Mouse (Mus musculus): Measurements from ENCODE around the gene Mamdc2. TPM values are rescaled to one million over a fixed set of nuclear protein-coding genes. Genes with fewer than 3 reads are reported as not detected.
A peak's percentile ranks its signal among the peaks of the same experiment; 100 is the strongest.
"Not testable (repeated sequence)": the region's sequence is repeated elsewhere in the genome, so short reads cannot be mapped to it uniquely, and the experiment has no call there.

Mamdc2 gene
- polyA plus RNA-seq (2016; fragmentation: Nextera tagmentation; extraction: Ambion mirVana): 1.3 and 2.1 TPM in 2 replicates

DNA sequence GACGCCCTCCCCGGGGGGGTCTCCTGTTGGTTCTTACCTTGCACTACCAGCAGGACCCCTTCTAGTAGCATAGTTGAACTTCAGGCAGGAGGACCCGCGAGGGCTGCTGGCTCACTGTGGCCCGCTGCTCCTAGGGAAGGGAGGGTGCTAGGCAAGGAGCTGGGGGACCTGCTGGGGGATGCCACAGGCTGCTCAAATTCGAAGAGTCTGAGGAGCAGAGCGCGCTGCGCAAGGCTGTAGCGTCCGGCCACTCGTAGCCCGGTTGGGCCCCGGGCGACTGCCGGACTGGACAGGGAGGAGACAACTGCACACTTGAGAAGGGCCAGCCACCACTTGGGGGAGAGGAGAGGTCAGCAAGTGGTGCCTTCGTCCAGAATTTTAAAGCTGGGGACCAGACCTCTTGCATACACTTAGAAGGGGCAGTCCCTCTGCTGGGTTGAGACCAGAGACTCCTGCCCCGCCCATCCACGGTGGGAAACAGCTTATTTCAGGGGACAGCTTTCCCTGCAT is at the start of gene Mamdc2:
Gene Mamdc2 (minus strand): TSS at position 455 of the 510 bp plus-strand sequence.
- no peak within 1 kb of the TSS for H3K27ac ChIP-seq
- under 1% methylated on average over 19 of the region's 19 CpGs for WGBS
- peaks cover 21% of the 10 kb centered on the region for H3K4me1 ChIP-seq
- ATAC-seq (ENCODE audit: low FRiP score): peak; percentile 70
- H3K36me3 ChIP-seq: no peaks in the 10 kb centered on the region
- H3K27me3 ChIP-seq: no peaks in the 10 kb centered on the region
- peak within 1 kb of the TSS; percentile 35 for H3K4me3 ChIP-seq
- H3K9ac ChIP-seq: peak within 1 kb of the TSS; percentile 42
- H3K9me3 ChIP-seq (replicated peaks): no peaks in the 10 kb centered on the region
- H3K4me2 ChIP-seq (replicated peaks): peak within 1 kb of the TSS; percentile 89

DNA sequence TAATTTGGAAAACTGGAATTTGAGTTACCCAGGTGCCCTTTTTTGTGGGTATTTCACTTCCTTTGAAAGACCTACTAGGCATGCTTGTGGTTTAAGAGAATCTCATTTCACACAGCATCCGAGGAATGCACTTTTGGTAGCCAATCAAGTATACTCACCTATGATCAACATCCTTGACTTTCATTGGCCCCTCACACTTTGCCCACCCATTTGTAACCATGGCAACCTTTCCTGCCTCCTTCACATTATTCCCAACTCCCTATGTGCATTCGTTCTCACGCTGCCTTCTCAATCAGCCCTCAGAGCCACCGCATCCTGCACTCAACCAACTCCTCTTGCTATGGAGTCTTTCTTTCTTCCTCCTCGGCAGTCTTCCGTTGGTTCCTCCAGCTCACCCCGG is 49.8 kb upstream of the Mamdc2 start:
- Histone ChIP-seq H3K4me2 (replicated peaks) (no peak overlapping the region), H3K4me3 (no peak overlapping the region), H3K9me3 (replicated peaks) (no peaks in the 10 kb centered on the region), H3K27ac (no peak overlapping the region), H3K4me1 (0 out of 2 replicates have a peak, but pooled peaks cover 3% of the 10 kb centered on the region), H3K36me3 (no peaks in the 10 kb centered on the region), H3K9ac (no peak overlapping the region), H3K27me3 (no peaks in the 10 kb centered on the region)
- WGBS: 84% methylated on average over 7 of the region's 7 CpGs
- no peak for ATAC-seq (ENCODE audit: low FRiP score)

DNA sequence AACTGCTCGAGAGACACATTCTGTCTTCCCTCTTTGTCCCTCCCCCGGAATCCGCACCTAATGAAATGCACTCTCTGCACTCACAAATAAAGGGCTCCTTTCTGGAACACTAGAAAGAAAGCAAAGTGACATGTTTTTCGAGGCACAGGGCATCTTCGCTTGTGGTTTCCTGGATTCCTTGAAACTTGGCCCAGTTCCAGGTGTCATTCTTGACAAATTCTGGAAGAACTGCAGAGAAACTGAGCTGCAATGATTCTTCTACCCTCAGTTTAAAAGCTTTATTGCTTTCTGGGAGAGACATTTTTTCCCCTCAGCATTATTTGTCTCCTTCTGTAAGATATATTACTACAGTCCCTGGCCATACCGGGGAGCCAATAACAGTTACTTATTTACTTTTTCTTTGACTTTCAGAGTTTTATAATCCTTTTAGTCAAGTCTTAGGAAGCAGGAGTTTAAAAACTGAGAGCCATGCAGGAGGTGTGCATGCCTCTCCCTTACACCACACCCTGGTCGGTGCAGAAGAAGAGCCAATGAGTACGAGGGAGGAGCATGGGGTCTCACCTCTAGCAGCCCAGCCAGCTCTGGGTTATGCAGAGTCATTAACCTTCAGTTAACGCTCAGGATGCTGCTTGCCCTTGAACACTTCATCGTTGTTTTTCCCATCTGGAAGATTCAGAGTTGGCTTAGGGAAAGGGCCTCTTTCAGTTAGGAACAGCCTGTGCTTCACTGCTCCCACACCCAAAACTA is 49.1 kb upstream of the Mamdc2 start:
- Histone ChIP-seq H3K9me3 (replicated peaks) (no peaks in the 10 kb centered on the region), H3K9ac (no peak overlapping the region), H3K4me2 (replicated peaks) (no peak overlapping the region), H3K4me3 (no peak overlapping the region), H3K36me3 (no peaks in the 10 kb centered on the region), H3K27ac (no peak overlapping the region), H3K27me3 (no peaks in the 10 kb centered on the region), H3K4me1 (0 out of 2 replicates have a peak, but pooled peaks cover 3% of the 10 kb centered on the region)
- 69% methylated on average over 10 of the region's 10 CpGs for WGBS
- no peak for ATAC-seq (ENCODE audit: low FRiP score)

DNA sequence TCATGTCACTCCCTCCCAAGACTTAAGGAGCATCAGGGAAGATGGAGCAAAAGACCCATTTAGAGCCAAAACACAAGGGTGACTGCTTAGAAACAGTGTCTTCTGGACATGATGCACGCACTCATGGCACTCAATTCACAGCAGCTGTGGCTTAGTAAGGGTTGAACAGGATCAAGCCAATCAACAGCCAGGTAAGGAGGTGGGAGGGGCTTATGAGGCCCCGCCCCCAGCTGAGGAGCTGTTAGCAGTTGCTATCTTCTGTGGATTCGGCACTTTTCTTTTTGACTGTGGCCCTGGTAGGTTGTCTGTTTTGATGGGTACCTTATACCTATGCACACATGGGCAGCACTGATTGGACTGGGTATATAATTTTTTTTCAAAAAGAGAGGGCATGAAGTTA is 48.3 kb upstream of the Mamdc2 start:
- Histone ChIP-seq H3K4me1 (0 out of 2 replicates have a peak, but pooled peaks cover 3% of the 10 kb centered on the region), H3K27ac (no peak overlapping the region), H3K27me3 (no peaks in the 10 kb centered on the region), H3K36me3 (no peaks in the 10 kb centered on the region), H3K4me2 (replicated peaks) (no peak overlapping the region), H3K4me3 (no peak overlapping the region), H3K9ac (no peak overlapping the region), H3K9me3 (replicated peaks) (no peaks in the 10 kb centered on the region)
- WGBS: 87% methylated on average over 3 of the region's 3 CpGs
- ATAC-seq (ENCODE audit: low FRiP score): no peak

GRCm38 (mm10) chr19:23492663-23493062 is 44.4 kb upstream of the Mamdc2 start:
- H3K4me2 ChIP-seq (replicated peaks): no peak overlapping the region
- H3K27ac ChIP-seq: no peak overlapping the region
- H3K27me3 ChIP-seq: no peaks in the 10 kb centered on the region
- no peaks in the 10 kb centered on the region for H3K36me3 ChIP-seq
- no peak overlapping the region for H3K4me3 ChIP-seq
- ATAC-seq (ENCODE audit: low FRiP score): no peak
- H3K4me1 ChIP-seq: 0 out of 2 replicates have a peak, but pooled peaks cover 3% of the 10 kb centered on the region
- no peak overlapping the region for H3K9ac ChIP-seq
- H3K9me3 ChIP-seq (replicated peaks): no peaks in the 10 kb centered on the region

- not testable (repeated sequence) for ATAC-seq (ENCODE audit: low FRiP score); H3K9me3 ChIP-seq (replicated peaks); H3K4me3 ChIP-seq; H3K4me1 ChIP-seq; H3K4me2 ChIP-seq (replicated peaks); H3K27me3 ChIP-seq; H3K36me3 ChIP-seq; H3K27ac ChIP-seq; H3K9ac ChIP-seq
- WGBS: 38% methylated on average over 7 of the region's 7 CpGs
Measured at GRCm38 (mm10) chr19:23490703-23491102, 42.5 kb upstream of the Mamdc2 start.

DNA sequence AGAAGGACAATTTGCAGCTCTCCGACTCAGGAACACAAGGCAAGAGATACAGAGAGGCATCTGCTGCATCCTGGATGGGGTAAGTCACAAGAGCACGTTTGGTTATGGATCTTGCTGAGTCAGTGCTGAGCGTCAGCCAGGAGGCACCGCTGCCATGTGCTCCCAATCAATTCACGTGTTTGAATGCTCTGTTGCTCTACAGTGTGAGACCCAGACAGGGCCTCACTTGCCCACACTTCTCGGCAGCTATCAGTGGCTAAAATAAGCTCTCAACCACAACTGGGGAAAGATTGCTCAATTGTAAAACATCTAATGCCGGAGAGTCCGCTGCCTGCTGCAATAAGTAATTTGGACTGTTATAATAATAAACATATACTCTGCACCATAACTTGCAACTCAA is 41.5 kb upstream of the Mamdc2 start:
- Histone ChIP-seq H3K4me3 (no peak overlapping the region), H3K27me3 (no peaks in the 10 kb centered on the region), H3K4me2 (replicated peaks) (no peak overlapping the region), H3K9ac (no peak overlapping the region), H3K4me1 (no peaks in the 10 kb centered on the region), H3K27ac (no peak overlapping the region), H3K36me3 (no peaks in the 10 kb centered on the region), H3K9me3 (replicated peaks) (no peaks in the 10 kb centered on the region)
- 58% methylated on average over 8 of the region's 8 CpGs for WGBS
- no peak for ATAC-seq (ENCODE audit: low FRiP score)

DNA sequence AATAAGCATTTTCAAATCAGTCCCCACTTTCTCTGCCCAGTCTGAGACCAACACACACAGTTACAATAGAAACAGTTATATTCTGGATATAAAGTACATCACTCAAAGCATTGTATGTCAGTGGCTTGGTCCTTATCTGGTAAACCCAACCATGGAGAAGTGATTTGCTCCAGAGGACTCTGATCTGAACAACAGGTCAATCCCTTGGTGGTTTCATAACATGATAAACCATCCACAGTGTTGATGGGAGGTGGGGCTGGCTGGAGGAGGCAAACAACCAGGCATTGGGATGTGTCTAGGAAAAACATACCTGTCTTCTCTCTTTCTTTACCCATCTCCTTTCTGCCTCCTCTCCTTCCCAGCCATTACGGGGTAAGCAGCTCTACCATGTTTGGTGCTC is 39.2 kb upstream of the Mamdc2 start:
- Histone ChIP-seq H3K27ac (no peak overlapping the region), H3K4me1 (no peaks in the 10 kb centered on the region), H3K27me3 (no peaks in the 10 kb centered on the region), H3K9ac (no peak overlapping the region), H3K36me3 (no peaks in the 10 kb centered on the region), H3K4me2 (replicated peaks) (no peak overlapping the region), H3K4me3 (no peak overlapping the region), H3K9me3 (replicated peaks) (no peaks in the 10 kb centered on the region)
- ATAC-seq (ENCODE audit: low FRiP score): no peak
- WGBS: 86% methylated on average over 1 of the region's 1 CpGs

DNA sequence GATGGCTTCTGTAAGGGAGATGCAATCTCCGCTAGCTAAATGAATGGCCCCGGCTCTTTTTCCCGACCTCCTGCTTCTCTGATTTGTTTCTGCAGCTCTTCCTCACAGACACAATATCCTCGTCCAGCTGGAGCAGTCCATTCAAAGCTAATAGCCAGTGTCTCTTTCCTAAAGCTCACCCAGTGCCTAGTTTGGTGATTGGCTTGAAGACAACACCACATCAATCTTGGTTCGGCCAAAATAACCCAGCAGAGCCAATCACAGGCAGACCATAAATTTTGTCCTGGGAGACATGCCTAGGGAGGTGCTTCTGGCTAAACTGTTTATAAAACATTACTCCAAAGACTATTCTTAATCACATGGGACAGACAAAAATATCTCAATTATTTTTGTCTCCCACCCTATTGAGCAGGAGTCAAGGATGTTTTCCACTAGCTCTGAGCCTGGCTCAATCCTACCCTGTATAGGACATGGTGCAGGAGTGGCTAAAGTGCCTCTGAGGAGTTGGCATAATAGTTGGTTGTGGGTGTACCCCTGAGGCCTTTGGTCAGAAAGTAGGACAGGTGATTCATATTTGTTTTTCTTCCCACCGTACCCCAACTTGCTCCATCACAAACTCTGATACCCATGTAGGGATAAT is 38.5 kb upstream of the Mamdc2 start:
- no peaks in the 10 kb centered on the region for H3K27me3 ChIP-seq
- H3K27ac ChIP-seq: no peak overlapping the region
- no peak overlapping the region for H3K4me2 ChIP-seq (replicated peaks)
- no peaks in the 10 kb centered on the region for H3K4me1 ChIP-seq
- no peaks in the 10 kb centered on the region for H3K36me3 ChIP-seq
- no peak overlapping the region for H3K4me3 ChIP-seq
- no peak overlapping the region for H3K9ac ChIP-seq
- no peaks in the 10 kb centered on the region for H3K9me3 ChIP-seq (replicated peaks)
- 79% methylated on average over 6 of the region's 6 CpGs for WGBS
- no peak for ATAC-seq (ENCODE audit: low FRiP score)

DNA sequence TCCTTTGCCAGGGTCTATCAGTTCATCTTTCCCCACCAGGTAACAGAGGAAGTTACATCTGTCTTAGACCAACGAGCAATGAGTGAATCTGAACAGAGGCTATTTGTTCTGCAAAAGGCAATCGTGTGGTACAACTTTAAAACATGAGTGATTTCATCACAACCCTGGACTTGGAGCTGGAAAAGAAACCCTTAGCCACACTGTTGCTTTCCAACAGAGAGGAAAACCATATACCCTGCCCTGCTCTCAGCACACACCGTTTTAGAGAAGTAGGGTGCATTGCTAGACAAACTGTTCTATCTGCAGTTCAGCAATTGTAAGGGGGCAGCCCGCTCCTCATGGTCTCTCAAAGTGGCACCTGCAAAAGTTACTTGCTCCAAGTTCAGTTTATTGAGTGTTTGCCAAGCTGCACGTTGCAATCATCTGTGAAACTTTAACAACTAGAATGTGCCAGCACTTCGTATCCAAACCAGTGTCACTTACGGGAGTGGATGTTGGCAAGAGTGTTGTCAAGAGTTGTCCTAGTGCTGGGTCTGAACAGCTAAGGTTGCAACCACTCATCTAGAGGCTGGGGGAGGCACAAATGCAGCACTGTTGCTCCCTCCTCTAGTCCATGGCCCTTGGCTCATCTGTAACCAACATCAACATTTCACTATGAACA is 37.8 kb upstream of the Mamdc2 start:
- no peaks in the 10 kb centered on the region for H3K4me1 ChIP-seq
- no peak overlapping the region for H3K4me2 ChIP-seq (replicated peaks)
- H3K27ac ChIP-seq: no peak overlapping the region
- H3K9ac ChIP-seq: no peak overlapping the region
- no peaks in the 10 kb centered on the region for H3K9me3 ChIP-seq (replicated peaks)
- no peaks in the 10 kb centered on the region for H3K36me3 ChIP-seq
- H3K4me3 ChIP-seq: no peak overlapping the region
- ATAC-seq (ENCODE audit: low FRiP score): no peak
- 87% methylated on average over 7 of the region's 7 CpGs for WGBS
- no peaks in the 10 kb centered on the region for H3K27me3 ChIP-seq

DNA sequence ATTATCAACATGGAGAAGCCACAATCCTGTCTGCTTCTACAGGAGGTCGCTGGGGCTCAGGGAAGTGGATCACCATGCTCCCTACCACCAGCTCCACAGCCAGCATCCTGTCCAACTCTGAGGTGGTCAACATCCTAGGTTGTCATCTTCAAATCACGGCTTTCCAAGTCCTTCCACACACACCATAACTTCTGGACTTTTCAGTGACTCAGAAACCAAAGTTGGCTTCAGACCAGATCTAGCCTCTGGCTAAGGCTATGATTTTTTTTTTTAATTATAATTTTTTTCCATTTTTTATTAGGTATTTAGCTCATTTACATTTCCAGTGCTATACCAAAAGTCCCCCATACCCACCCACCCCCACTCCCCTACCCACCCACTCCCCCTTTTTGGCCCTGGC is 34.3 kb upstream of the Mamdc2 start:
- not testable (repeated sequence) for H3K4me2 ChIP-seq (replicated peaks); ATAC-seq (ENCODE audit: low FRiP score); H3K9ac ChIP-seq; H3K9me3 ChIP-seq (replicated peaks); H3K27me3 ChIP-seq; H3K4me1 ChIP-seq; H3K4me3 ChIP-seq; H3K36me3 ChIP-seq; H3K27ac ChIP-seq
- WGBS: 86% methylated on average over 2 of the region's 2 CpGs

DNA sequence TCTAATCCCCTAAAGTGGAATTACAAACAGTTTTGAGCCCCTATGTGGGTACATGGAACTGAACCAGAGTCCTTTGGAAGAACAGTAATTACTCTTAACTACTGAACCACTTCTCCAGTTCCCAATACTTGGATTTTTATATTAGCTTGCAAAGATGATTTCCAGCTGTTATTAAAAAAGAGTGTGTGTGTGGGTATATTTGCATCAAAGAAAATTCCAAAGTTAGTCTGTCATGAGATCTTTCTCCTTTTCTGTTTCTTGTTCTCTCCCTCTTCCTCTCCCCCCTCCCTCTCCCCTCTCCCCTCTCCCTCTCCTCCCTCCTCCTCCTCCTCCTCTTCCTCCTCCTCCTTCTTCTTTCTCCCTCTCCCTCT is 31.3 kb upstream of the Mamdc2 start:
- Histone ChIP-seq H3K4me2 (replicated peaks) (no peak overlapping the region), H3K9ac (no peak overlapping the region), H3K36me3 (no peaks in the 10 kb centered on the region), H3K9me3 (replicated peaks) (no peaks in the 10 kb centered on the region), H3K4me3 (no peak overlapping the region), H3K27ac (no peak overlapping the region), H3K27me3 (no peaks in the 10 kb centered on the region), H3K4me1 (no peaks in the 10 kb centered on the region)
- no peak for ATAC-seq (ENCODE audit: low FRiP score)
